Mouse (Mus musculus) bone marrow, adult 2 months (tissue): Measurements from ENCODE around the gene Cd180. TPM values are rescaled to one million over a fixed set of nuclear protein-coding genes. Genes with fewer than 3 reads are reported as not detected.

ENCODE experiments used
- H3K27ac ChIP-seq: fragments of 200-500 bp; 2 replicates; pipeline ENCODE4 v1.5.1; 2012; ENCODE audit warnings: low read depth, mild to moderate bottlenecking, control low read depth, inconsistent platforms, low read length; ENCODE audit not compliant: control insufficient read depth, poor library complexity, insufficient read depth
- H3K4me1 ChIP-seq: fragments of 200-500 bp; 2 replicates; pipeline ENCODE4 v1.6.1; 2011; ENCODE audit warnings: low read length; ENCODE audit not compliant: control insufficient read depth, insufficient read depth
- H3K4me3 ChIP-seq: fragments of 200-500 bp; replicated peaks from 2 replicates; pipeline ENCODE3; 2011; ENCODE audit warnings: mild to moderate bottlenecking, low read depth, low read length, control low read depth; ENCODE audit not compliant: control insufficient read depth
- CTCF ChIP-seq: fragments of 200-500 bp; IDR thresholded peaks from 2 replicates; pipeline ENCODE4 v1.5.1; 2011; ENCODE audit warnings: low read length, control low read depth; ENCODE audit not compliant: control insufficient read depth, insufficient read depth
- POLR2A ChIP-seq: fragments of 200-500 bp; IDR thresholded peaks from 2 replicates; pipeline ENCODE4 v1.6.1; 2011; ENCODE audit warnings: low read depth, mild to moderate bottlenecking, control low read depth, low read length, borderline replicate concordance; ENCODE audit not compliant: control insufficient read depth
- WGBS: fragments of 180-500 bp; shearing (Covaris S2); methylation state at CpG from one replicate; pipeline ENCODE4 v1.1.7; 2018; 5-methylcytosine and 5-hydroxymethylcytosine counted together
- polyA plus RNA-seq: library from polyadenylated mRNA; stranded (reverse); fragments of >200 nt; gene quantifications from 2 replicates; pipeline ENCODE4 v1.2.4, GENCODE M21; 2011; ENCODE audit warnings: low replicate concordance; ENCODE audit not compliant: missing spikeins, insufficient read depth, insufficient read length

Gene Cd180
- polyA plus RNA-seq, 1 experiment, result 9.8 TPM

DNA sequence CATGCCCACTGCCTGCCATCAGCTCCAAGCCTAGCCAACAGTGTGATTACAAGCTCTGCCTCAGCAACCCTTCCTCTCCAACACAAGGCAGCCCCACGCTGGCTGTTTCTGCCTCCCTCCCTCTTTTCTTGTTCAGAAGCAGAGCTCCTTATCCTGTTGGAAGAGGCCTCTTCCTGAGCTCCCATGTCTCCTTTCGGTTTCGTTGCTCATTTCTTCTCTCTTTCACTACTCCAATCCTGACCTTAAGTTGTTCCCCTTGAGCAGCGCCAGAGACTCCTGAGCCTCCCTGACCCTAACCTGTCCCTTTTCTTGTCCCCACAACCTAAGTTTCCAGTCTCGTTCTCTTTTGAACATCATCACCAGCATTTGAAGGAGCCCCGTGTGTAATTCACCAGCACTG lies 29.3 kb upstream of the Cd180 start:
- Histone ChIP-seq H3K4me1 (peaks cover 10% of the 10 kb centered on the region), H3K27ac (no peak overlapping the region), H3K4me3 (no peak overlapping the region)
- WGBS, result 18% methylated on average over 6 of the region's 6 CpGs
- TF ChIP-seq CTCF, result no peak
- TF ChIP-seq POLR2A, result no peak

DNA sequence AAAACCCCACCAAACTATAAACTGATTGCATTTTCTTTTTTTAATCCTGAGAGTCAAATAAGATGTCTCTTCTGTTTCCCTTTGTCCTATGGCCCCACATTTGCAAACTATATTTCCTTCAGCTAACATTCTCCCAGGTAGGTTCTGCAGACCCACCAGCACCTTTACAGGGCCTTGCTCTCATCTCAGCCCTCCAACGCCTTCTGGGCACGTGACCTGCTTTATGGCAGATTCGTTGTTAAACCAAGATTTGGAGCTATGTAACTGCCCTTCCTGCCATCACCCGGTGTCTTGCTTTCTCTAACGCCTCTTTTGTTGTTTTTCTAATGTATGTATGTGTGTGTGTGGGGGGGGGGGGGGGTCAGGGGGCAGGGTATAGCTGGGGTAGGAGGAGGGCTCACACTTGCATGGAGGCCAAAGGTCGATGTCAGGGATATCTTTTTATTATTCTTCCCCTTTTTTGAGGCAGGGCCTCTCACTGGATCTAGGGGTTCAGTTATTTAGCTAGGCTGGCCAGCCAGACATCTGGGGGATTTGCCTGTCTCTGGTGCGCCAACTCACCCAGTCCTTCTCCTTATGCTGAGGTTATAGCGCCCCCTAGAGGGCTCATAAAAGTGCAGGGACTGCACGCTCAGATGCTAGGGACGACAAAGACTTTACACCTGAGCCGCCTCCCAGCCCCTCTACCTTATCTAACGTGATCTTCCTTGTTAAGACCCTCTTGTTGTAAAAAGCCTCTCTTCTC lies 28.3 kb upstream of the Cd180 start:
- WGBS, result 8% methylated on average over 12 of the region's 12 CpGs
- TF ChIP-seq CTCF, result peak; percentile 72
- TF ChIP-seq POLR2A, result no peak
- Histone ChIP-seq H3K4me3 (peak overlapping the region; percentile 50), H3K4me1 (peaks cover 10% of the 10 kb centered on the region), H3K27ac (peak overlapping the region; percentile 67)

DNA sequence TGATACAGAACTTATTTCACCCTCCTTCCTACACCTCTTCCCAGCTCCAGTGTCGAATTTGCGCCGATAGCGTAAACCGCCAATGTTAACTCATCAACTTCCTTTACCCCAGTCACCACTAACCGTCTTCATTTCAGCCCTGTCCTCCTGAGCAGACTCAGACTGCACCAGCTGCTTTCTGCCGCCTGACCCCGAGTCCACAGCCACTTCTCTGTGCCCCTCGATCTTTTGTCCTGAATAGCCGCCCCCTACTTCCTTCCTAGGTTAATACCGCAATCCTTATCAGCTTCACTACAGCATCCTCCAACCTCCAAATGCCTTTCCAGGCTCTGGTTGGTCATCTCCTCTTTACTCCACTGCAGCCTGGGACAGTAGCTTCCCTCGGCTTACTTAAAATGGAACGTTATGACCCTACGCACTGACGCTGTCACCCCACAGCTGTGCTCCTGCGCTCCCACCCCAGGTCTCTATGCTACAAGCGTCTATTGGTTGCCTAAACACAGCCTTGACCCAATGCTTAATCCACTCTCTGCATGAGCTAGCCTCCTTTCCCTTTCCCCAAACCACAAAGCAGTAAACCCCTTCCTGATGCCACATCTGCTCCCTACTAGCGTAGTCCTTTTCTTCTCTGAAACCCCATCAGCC lies 27.6 kb upstream of the Cd180 start:
- Histone ChIP-seq H3K4me3 (peak overlapping the region; percentile 50), H3K4me1 (peaks cover 10% of the 10 kb centered on the region), H3K27ac (peak overlapping the region; percentile 67)
- WGBS, result 2% methylated on average over 18 of the region's 18 CpGs
- no peak for TF ChIP-seq POLR2A
- TF ChIP-seq CTCF, result no peak

DNA sequence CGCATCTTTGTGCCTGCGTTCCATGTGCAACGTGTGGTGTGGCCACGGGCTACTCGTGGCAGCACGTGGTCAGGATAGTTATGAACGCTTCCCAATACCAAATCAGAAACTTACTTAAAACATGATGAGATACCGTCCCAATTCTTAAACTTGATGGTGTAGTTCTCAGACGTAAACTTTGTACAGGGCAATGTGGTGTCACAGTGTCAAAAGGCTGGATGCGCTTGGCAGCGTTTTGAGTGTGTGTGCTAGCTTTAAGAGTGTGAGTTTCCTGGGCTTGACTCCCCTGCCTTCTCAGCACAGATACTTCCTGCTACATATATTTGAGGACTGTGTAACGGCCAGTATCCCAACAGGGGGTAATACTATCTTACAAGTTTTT lies 27.1 kb upstream of the Cd180 start:
- Histone ChIP-seq H3K27ac (peak overlapping the region; percentile 67), H3K4me3 (no peak overlapping the region), H3K4me1 (peaks cover 10% of the 10 kb centered on the region)
- peak; percentile 7; the same call in 1 of the 2 replicates for TF ChIP-seq CTCF
- no peak for TF ChIP-seq POLR2A
- WGBS, result 3% methylated on average over 12 of the region's 12 CpGs

DNA sequence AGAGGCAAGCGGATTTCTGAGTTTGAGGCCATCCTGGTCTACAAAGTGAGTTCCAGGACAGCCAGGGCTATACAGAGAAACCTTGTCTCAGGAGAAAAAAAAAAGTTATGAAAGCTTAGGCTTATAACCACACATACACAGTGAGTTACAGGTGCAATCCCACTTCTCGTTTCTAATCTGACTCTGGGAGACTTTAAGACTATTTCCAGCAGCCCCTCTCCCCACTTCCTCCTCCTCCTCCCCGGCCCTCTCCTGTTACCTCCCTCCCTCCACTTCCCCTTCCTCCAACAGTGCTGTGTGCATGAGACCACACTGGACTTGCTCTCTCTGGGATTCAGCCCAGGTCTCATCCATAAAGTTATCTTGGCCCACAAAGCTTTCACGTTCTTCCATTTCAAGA lies 26.6 kb upstream of the Cd180 start:
- TF ChIP-seq CTCF (no peak), POLR2A (no peak)
- Histone ChIP-seq H3K4me3 (no peak overlapping the region), H3K27ac (peak overlapping the region; percentile 67), H3K4me1 (peaks cover 10% of the 10 kb centered on the region)
- 17% methylated on average over 4 of the region's 4 CpGs for WGBS

DNA sequence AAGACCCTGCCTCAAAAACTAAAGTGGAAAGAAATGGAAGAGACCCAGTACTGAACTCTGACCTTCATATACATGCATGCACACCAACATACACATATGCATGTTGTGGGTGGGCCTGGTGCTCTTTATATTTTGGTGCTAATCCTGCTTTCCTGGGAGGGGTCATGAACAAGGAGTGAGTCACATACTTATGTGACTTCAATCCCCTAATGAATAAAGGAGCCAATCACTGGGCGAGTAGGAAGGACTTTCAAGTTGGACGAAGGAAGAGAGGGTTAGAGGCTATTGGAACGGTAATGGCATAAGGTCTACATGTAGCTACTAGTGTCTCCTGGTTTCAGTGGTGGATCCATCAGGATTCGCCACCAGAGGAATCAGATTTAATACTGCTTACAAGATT lies 26.0 kb upstream of the Cd180 start:
- 62% methylated on average over 4 of the region's 4 CpGs for WGBS
- Histone ChIP-seq H3K27ac (peak overlapping the region; percentile 42; the same call in 1 of the 2 replicates), H3K4me3 (no peak overlapping the region), H3K4me1 (peaks cover 10% of the 10 kb centered on the region)
- TF ChIP-seq CTCF (no peak), POLR2A (no peak)

DNA sequence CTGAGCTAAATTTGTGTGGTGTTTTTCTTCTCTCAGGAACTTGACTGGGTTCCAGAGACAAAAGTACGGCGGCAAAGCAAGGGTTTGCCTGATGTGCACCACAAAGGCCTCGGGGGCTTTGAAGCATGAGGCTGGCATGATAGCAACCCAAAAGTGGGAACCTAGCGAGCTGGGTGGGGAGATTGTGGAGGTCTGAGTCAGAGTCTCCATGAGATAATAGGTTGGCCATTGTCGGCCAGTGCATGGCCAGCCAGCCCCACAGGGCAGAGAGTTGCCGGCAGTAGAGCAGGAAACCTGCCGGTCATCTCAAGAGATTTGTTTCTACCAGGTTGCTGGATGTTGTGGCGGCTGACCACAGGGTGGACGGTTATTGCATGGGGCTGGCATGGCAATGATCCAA lies 25.5 kb upstream of the Cd180 start:
- Histone ChIP-seq H3K4me3 (no peak overlapping the region), H3K27ac (no peak overlapping the region), H3K4me1 (peaks cover 10% of the 10 kb centered on the region)
- no peak for TF ChIP-seq POLR2A
- no peak for TF ChIP-seq CTCF
- WGBS, result 21% methylated on average over 9 of the region's 9 CpGs

DNA sequence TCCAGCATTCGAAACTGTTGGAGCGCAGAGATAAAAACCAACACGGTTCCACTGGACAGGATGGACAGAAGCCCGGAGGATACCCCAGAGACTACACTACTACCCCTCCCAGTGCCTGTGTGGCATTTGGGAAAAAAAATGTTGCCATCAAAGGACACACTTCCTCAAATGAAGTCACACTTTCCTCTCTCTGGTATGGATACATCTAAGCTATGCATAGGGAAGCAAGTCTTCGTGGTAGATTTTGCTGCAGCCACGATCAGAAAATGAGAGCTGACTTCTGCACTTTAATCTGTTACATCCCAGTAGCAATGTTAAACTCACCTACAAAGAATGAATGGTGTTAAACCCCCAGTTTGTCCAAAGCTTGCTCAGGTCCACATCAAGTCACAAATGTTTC lies 24.4 kb upstream of the Cd180 start:
- Histone ChIP-seq H3K4me1 (peaks cover 8% of the 10 kb centered on the region; the same call in 1 of the 2 replicates), H3K27ac (no peak overlapping the region), H3K4me3 (no peak overlapping the region)
- 42% methylated on average over 6 of the region's 6 CpGs for WGBS
- TF ChIP-seq CTCF (no peak), POLR2A (no peak)
